Mouse (Mus musculus): ENCODE data around the gene Capzb.

The Capzb gene

GRCm38 (mm10) chr4:139238612-139239011 is 45.9 kb downstream of the Capzb start:
- DNase-seq (ENCODE audit: low spot score in 2 of 2) = no peak

GRCm38 (mm10) chr4:139240334-139240733 is 47.6 kb downstream of the Capzb start:
- no peak for DNase-seq (ENCODE audit: low spot score in 2 of 2)

DNA sequence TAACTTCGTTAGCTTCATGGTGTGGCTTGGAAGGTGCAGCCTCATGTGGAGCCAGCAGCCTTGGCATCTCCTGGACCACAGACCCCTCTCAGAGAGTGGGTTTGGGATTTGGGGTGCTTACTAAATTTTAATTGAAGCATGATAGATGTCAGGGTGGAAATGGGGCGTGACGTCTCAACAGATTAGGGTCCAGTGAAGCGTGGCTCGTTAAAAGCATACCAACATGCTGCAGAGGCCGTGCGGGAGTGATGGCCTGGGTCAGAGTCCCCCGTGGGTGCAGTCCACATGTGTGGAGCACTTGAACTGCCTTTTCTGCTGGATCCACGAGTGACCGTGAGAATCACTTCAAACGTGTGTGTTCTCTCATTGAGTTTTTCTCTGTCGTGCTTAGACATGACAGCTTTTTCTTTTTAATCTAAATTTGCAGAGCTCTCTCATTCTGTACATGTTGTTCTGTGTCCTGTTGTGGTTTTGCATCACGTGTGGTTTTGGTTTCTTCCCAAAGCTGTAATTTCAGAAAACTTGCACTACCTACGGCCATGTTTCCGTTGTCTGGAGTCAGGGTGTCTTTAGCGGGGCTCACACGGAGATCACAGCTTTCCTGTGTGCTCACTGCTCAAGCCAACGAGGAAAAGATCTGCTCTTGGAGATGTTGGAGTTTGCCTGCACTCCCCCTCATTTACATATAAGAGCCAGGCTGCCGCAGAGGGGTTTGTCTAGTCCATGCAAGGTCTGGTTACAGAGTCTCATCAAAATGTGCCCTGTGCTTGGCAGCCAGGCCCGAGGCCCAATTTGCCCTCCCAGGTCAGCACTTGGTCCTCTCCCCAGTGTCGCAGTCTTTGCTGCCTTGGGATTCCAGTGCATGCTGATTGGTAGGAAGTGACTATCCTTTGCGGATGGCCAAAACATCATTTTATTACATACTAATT is 49.2 kb downstream of the Capzb start:
- no peak for DNase-seq (ENCODE audit: low spot score in 2 of 2)

GRCm38 (mm10) chr4:139242607-139242955 is 49.9 kb downstream of the Capzb start:
- peak in 1 of 2 experiments; percentile 25 for DNase-seq (ENCODE audit: low spot score in 2 of 2)

GRCm38 (mm10) chr4:139244176-139244575 is 51.5 kb downstream of the Capzb start:
- no peak for DNase-seq (ENCODE audit: low spot score in 2 of 2)

DNA sequence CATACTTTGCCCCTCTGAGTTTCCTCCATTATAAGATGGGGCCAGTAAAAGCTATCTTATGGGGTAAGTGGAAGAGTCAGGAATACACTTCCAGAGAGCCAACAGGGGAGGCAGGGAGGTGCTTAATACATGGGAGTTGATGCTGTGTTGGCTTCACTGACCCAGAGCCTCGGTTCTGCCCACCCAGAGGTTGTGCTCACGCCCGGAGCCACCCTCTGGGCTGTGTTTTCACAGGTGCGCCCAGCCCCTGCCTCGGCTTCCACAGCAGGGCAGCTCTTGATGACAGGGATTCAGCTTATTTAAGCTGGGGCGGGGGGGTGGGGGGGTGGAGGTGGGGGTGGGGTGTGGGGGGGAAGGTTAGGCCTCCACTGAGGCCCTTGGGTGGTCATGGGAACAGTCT is 52.1 kb downstream of the Capzb start:
- no peak for DNase-seq (ENCODE audit: low spot score in 2 of 2)

- no peak for DNase-seq (ENCODE audit: low spot score in 2 of 2)
Observed at GRCm38 (mm10) chr4:139245534-139245933, 52.8 kb downstream of the Capzb start.

DNA sequence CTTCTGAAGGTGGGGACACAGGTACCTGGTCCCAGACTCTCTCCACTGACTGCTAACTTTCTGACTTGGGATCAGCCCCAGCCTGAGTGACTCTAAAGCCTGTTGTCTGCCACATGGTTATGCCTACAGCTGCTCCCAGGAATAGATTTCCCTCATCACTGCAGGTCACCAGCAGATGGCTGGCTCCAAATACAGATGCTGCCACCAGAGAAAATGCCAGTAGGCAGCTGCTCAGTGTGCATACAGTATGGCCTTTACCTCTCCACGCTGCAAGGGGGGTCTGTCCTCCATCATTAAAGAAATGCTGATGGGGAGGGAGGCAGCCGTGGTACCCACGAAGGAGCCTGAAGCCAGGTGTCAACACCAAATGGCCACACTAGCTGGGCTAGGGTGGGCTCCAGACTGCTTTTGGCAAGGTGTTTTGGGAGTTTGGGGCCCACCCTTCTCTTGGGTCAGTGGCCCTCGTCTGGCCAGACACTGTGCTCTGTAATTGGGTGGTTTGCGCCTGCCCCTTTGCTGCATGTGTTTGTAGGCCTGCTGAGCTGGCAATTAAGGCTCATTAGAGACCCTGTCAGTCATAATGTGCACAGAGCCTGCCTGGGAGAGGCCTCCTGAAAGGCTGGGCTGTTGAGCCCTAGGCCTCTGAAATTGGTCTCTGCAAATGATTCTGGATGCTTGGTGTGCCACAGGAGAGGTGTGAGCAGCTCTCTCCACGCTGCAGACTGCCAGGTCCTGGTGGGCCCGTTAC is 53.6 kb downstream of the Capzb start:
- no peak for DNase-seq (ENCODE audit: low spot score in 2 of 2)

DNA sequence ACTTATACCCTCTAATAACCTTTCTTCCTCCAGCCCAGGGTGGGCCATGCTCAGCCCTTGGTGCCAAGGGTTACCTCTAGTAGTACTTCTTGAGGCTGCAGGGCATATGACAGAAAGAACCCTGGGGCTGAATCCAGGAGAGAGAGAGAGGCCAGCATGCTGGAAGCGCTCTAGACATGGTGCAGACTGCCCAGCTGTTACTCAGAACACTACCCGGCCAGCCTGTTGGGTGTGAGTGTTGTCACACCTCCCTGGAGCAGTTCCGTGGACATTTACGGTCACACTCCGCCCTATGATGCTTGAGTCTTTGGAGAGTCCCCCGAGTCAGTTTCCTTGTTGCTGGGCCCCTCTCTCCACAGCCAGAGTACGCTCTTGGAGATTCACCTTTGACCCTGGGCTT is 55.3 kb downstream of the Capzb start:
- no peak for DNase-seq (ENCODE audit: low spot score in 2 of 2)

GRCm38 (mm10) chr4:139248736-139249135 is 56.0 kb downstream of the Capzb start:
- DNase-seq (ENCODE audit: low spot score in 2 of 2) = no peak

DNA sequence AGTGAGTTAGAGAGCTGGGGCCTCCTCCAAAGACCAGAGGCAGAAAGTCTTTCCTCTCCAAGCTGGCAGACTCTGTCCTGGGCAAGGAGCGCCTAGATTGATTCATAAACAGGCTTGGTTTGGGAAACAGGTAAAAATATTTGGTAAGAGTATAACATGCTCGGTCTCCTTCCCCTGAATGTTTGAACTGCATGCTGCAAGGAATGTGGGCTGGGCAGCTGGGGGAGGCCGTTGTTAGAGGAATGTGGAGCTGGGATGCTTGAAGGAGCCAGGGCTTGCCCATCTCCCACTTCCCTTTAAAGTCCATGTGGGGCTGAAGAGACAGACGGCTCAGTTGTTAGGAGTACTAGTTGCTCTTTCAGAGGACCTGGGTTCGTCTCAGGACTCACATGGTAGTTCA is 57.3 kb downstream of the Capzb start:
- DNase-seq (ENCODE audit: low spot score in 2 of 2) = no peak

DNA sequence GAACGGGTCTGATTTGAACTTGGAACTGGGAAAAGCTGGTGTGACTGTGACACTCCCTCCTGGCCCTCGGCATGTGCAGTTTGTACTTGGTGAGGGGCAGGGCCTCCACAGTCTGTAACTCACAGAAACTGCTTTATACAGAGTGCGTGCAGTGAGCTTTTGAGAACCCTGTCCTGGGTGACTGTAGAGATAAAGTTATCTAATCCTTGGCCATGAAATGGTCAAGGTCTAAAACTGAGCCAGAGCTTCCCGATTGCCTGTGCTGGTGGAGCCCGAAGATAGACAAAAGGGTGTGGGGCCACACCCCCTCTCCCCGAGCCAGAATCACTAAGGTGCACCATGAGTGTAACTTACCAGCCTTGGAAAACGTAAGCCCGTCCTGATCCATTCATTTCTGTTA is 58.2 kb downstream of the Capzb start:
- no peak for DNase-seq (ENCODE audit: low spot score in 2 of 2)

- DNase-seq (ENCODE audit: low spot score in 2 of 2) = peak in 1 of 2 experiments; percentile 84
Observed at GRCm38 (mm10) chr4:139252051-139252760, 59.5 kb downstream of the Capzb start.

GRCm38 (mm10) chr4:139253206-139253605 is 60.5 kb downstream of the Capzb start:
- no peak for DNase-seq (ENCODE audit: low spot score in 2 of 2)

- no peak for DNase-seq (ENCODE audit: low spot score in 2 of 2)
Observed at GRCm38 (mm10) chr4:139256146-139256545, 63.4 kb downstream of the Capzb start.

DNA sequence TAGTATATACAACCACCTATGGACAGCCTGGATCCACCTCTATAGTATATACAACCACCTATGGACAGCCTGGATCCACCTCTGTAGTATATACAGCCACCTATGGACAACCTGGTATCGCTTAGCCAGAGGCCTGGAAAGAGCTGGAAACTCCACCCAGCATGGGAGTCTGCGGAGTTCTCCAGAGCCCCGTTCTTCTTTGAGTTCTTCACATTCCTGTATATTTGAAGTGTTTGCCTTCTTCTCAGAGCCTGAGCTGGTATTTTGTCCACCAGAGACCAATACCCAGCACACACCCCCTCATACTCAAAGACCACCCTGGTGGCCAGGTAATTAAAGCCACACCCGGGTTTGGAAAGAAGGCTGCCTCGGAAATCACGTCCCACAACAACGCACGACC is 64.0 kb downstream of the Capzb start:
- no peak for DNase-seq (ENCODE audit: low spot score in 2 of 2)

DNA sequence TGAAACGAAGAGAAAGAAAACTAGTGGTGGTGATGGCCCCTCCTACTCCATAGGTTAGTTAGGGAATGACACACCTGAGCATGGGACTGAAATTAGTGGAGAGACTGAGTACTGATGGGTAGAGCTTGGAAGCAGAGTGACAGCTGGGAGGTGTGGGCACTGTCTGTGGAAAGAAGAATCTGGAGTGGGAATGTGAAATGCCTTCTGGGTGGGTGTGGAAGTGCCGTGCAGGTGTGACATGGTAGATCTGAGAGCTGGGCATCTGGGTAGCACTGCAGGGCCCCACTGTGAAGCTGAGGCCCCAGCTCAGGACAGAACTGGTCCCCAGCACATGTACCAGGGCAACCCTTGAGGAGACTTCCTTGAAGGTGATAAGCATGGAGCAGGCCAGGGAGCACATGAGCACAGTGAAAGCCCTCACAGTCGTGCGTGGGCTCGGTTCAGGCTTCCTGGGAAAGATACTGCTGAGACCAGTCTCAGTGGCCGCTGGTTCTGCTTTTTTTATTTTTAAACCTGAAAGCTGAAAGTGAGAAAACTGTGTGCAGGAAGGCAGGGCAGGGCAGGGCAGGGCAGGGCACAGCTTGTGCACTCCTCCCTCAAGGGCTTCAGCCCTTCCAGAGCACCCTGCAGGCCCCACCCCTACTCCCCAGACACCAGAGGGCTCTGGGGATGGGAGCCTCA is 66.1 kb downstream of the Capzb start:
- DNase-seq (ENCODE audit: low spot score in 2 of 2) = no peak

DNA sequence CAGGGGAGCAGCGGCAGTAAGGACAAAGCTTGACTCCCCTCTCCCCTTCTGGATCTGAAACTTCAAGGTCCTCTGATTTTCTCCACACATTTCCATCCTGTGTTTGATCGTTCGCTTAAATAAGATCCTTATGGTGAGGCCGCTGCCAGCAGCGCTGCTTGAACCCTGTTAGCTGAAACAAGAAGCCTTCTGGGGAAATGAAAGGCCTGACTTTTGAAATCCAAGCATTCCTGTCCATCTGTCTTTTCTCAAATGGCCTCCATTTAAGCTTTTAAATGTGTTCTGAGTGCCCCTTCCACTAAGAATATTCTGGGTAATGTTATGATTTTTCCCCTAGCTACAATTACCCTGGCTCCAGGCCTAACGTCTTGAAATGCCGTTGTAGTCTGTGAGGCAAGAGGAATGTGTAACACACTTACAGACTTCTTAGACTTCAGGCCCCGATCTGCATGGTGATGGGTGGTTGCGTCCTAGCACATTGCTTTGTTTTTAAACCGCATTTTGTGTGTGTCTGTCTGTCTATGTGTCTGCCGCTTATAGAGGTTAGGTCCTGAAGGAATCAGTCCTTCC is 66.7 kb downstream of the Capzb start:
- no peak for DNase-seq (ENCODE audit: low spot score in 2 of 2)

- no peak for DNase-seq (ENCODE audit: low spot score in 2 of 2)
Observed at GRCm38 (mm10) chr4:139262981-139263380, 70.3 kb downstream of the Capzb start.

- DNase-seq (ENCODE audit: low spot score in 2 of 2) = no peak
Observed at GRCm38 (mm10) chr4:139265783-139266499, 73.2 kb downstream of the Capzb start.

DNA sequence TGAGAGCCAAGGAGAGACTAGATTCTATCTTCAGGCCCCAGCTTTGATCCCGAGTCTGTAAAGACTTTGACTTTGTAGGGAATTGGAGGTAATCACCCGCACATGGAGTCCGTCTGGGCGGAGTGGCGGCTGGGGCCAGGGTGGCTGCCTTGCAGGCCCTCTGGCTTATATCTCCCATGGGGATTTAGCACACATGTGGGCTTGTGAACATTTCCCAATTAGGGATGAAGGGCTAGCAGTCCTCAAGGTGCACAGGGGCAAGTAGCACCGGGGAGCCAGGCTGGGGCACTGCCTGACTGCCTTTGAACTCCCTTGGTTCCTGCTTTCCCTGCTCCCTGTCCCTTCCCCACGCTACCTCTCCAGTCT is 73.8 kb downstream of the Capzb start:
- DNase-seq (ENCODE audit: low spot score in 2 of 2) = no peak

All from left cerebral cortex, adult 9 months (tissue).